Mouse (Mus musculus): ENCODE results near the gene Samd4.
A peak's percentile ranks its signal among the peaks of the same experiment; 100 is the strongest.

Gene Samd4

DNA sequence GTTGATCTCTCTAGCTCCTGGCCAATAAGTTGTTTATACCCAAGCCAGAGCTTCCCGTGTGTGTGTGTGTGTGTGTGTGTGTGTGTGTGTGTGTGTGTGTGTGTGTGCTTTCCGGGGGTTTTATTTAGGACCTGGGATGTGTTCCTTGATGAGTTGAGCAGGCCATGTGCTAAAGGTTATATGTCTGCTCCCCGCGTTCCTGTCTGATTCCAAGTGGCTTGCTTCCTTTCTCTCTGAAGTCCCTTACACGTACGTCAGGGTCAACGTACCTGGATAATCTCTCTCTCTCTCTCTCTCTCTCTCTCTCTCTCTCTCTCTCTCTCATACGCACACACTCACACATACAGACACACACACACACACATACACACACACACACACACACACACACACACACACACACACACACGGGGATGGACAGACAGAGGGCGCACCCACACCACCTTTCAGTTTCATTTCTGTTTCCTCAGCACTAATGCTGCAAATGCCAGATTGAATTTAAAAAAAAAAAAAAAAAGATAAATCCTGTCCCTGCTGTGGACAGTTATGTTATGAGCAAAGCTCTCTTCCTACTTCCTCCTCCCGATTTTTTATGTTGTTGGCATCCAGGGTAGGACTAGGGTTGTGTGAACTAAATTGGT is 117.6 kb downstream of the Samd4 start:
- no peak for DNase-seq (ENCODE audit: low spot score)

DNA sequence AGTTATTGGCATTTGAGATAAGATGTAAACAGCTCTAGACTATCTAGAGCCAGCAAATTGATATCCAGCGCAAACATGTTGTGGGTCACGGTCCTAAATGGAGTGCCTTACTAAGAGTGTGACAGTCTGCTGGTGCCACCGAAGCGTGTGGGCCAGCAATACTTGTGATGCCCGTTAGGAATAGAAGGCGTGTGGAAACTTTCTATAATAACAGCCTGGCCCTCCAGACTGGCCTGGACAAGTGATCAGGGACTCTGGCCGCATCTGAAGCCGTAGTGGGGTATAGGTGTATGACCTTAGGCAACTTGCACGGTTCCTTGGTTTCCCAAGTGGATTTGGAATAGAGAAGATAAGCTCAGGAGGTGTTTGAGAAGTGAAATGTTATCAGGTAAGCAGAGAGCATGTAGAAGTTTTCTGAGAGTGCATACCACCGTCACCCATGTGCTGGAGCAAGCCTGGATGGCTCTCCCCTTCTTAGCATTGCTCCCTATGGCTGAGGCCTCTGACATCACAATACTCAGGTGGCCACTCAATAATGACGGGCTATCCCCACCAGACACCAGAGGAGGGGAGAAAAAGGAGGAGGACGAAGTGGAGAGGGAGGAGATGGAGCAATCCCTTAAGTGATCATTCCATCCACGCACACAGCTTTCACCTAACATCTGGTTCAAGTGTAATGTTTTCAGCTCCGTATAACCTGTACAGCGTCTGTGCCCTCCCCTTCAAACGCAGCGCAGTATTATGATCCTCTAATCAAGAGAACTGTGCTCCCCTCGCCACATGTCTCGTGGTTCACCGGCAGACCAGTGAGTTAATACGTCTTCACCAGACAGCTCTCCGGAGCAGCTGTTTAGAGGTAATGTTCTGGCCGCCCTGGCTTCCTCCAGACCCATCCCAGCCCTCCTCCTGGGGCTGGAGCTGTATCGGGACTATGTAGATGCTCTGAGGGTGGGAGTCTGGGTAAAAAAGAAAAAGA is 118.4 kb downstream of the Samd4 start:
- DNase-seq (ENCODE audit: low spot score) = peak; percentile 28

DNA sequence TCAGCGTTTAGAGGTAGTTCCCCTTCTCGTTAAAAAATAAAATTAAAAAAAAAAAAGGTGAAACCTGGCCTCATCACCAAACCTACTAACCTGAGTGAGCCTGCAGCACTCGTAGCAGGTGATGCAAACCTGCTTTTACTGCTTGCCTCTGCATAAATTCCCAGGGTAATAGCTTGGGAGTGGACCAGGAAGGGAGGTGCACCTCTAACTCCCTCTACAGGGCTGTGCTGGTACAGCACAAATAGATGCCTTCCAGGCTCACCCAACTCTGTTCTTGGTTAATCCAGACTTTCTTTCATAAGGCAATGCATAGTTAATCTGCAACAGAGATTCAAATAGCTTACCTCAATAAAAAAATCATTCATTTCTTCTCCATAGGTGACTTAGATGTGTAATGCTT is 121.5 kb downstream of the Samd4 start:
- peak; percentile 46 for DNase-seq (ENCODE audit: low spot score)

DNA sequence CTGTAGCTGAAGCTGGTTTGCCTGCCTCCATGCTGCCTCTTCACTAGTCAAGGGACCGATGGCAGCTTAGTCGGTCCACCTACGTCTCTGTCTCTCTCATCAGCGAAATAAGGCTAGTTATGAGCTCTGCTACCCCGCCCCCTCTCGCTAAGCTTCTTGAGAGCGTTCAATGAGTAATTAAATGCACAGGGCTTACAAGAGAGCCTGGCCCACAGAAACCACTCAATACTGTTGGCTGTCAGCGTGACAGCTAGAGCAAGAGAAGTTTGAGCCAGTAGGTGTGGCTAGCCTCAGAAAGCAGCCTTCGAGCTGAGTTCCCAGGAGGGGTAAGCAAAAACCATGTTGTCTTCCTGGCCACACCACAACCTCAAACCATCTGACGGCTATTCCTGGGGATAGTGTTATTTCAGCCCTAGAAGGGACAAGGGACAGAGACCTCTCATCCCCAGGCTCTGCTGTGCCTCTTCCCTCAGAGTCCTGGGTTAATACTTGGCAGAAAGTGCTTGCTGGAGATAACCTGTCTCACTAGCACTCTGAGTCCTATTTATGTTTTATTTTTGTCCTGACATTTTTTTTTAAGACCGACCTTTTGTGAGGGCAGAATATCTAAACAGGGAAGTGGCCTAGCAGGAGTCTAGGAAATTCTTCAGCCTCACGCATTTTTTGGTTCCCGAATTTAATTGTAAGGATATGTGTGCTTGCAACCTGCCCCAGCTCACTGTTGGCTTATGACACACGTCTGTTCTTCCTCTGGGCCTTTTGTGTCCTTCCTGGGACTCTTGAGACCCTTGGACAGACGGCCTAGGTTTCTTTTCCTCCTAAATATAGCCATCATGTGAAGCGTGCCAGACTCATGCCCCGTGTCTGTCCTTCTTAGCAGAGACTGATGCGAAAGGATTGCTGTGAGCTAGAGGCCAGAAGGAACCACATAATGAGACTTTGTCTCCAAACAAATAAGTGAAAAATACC is 128.8 kb downstream of the Samd4 start:
- peak; percentile 38 for DNase-seq (ENCODE audit: low spot score)

DNA sequence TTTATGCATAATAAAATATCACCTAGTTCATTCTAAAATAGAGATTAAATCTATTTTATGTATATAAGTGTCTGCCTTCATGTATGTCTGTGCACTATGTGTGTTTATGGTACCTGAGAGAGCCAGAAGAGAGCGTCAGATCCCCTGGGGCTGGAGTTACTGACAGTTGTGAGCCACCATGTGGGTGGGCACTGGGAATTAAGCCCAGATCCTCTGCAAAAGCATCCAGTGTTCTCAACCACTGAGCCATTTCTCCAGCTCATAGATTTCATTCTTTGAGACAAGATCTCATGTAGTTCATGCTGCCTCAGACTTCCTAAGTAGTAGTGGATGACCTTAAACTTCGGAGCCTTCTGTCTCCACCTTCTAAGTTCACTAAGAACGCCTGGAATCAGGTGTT is 133.0 kb downstream of the Samd4 start:
- DNase-seq (ENCODE audit: low spot score) = no peak

DNA sequence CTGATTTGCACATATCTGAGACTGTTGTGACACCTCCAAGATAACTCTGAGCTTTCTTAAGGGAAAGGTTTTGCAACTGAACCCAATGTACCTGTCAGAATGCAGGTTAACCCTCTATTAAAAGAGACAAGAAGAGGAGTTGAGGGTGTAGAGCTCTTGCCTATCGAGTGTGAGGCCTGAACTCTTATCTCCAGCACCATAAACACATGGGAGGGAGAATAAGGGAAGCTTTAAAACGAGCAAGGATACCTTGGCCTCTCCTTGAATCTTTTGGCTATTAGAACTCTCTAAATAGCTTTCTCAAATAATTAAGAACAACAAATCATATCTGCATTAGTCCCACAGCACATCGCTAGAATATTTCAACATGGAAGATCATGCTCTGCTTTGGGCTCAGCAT is 135.0 kb downstream of the Samd4 start:
- DNase-seq (ENCODE audit: low spot score) = no peak

DNA sequence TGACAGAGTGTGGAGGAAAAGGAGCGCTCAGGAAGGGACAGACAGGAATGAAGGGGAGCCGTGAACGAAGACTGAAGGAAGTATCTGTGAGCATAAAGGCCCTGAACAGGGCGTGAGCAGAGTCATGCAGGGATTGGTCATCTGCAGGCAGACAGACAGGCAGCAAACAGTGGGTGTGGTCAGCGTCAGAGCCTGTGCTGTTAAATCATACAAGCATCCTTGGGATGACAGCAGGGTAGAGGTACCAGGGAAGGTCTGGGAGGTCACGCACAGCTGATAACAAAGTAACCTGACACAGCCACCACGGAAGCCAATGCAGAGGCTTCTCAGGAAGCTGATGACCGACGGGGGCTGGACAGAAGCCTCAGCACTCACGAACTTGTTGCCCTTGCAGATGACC is 138.2 kb downstream of the Samd4 start:
- no peak for DNase-seq (ENCODE audit: low spot score)

DNA sequence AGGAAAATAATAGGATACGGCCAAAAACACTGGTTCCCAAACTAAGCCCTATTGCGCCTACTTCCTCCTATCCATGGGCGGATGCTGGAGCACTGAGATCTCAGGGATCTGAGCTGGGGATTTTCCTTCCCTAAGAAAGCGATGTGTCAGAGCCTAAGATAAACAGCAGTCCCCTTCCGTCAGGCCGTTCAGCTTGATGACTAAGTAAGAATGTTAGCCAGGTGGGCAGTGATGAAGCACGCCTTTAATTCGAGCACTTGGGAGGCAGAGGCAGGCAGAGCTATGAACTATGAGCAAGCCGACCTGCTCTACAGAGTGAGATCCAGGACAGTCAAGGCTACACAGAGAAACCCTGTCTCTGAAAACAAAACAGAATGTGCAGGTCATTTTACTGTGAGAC is 140.9 kb downstream of the Samd4 start:
- DNase-seq (ENCODE audit: low spot score) = no peak

DNA sequence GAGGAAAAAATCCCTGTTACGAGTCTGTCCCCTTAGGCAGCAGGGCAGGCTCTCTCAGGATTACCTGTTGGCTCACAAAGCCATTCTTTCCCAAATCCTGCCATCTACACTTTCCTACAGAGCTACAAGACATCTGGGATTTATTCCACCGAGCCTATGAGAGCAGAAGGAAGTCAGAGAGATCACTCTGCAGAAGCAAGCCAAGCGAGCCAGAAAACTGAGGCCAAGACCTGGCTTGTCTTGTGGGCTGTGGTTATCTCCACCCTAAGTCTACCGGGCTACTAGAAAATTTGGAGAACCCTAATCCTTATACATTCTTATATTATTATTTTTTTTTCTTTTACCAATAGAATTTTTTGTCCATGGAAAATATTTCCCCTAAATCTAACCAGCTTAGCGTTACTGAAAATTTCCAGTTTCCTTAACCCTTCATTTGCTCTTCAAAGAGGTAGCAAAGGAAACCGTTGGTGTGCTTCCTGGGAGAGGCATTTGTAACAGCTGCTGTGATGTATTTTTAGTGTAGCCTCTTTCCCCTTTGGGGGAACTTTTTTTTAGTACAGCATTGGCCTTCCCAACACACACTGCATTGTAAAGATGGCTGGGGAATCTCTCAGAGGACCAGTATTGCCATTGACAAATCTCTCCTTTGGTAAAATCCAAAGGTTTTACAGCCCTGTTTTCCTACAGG is 144.9 kb downstream of the Samd4 start:
- no peak for DNase-seq (ENCODE audit: low spot score)

DNA sequence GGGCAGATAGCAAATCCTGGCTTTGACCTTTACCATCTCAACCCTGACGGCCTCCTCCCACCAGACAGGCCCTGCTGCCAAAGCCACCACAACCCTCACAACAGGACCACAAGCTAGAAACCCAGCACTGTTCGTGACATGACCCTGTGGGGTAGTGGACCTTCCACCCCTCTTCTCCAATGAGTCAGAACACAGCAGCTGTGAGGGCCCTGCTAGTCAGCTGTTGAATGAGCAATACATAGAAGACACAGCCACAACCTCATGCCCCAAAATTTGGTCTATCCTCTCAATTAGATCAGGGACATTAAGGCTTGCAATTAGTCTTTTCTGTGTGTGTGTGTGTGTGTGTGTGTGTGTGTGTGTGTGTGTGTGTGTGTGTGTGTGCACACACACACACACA is 148.9 kb downstream of the Samd4 start:
- DNase-seq (ENCODE audit: low spot score) = no peak

DNA sequence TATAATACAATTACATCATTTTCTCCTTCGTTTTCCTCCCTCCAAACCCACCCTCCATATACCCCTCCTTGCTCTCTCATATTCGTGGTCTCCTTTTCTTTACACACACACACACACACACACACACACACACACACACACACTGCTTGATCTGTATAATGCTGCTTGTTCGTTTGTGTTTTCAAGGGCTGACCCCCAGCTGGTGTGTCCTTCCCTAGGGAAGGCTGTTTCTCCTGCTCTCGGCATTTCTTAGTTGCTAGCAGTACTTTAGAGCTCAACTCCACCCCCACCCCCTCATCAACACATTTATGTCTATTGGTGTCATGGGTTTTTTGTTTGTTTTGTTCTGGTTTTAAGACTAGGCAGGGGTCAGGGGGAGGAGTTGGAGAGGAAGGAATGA is 149.5 kb downstream of the Samd4 start:
- peak; percentile 17 for DNase-seq (ENCODE audit: low spot score)

DNA sequence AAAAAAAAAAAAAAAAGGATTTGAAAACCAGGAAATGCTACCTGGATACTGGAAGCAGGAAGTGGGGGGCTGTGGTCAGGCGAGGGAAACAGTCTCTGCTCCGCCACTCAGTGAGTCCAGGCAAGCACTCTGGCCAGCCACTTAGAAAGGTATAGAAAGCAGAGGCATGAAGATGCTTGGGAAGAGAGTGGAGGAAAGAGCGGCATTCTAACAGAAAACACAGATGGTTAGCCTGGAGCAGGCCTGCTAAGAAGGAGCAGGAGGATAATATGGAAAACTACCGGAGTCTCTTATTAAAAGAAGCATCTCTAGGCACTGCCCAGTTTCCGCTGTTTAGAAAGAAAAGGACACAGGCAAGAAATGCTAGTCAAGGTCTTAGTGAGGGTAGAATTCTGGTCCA is 150.8 kb downstream of the Samd4 start:
- DNase-seq (ENCODE audit: low spot score) = no peak

DNA sequence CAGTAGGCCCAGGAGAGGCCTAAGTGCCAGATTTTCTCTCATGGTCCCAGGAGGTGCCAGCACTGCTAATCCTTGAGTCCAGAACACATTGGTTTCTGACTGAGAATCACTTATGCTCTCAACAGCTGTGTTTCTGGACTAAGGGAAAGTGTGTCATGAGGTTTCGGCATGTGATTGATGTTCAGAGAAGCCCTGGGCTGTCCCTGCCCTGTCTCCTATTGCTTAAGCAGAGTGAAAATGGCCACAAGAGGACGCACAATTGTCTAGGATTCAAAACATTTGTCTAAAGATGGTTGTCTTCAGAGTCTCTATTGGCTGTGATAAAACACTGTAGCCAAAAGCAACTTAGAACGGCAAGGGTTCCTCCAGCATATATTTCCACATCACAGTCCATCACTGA is 159.0 kb downstream of the Samd4 start:
- DNase-seq (ENCODE audit: low spot score) = no peak

DNA sequence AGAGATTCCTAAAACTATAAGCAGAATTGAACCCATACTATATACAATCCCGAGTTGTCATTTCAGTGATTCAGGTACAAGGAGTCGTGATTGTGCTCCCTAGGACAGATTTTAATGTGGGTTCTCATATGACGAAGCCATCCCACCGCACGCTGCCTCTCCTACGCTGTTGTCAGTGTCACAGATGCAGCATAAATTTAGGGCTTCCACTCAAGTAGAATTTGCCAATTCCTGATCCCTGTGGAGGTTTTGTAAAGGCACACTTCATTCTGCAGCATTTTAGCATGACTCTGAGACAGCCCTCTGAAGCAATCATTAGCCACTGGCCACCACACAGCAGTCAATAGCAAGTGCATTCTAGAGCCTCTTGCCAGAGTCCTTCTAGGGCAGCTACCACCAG is 166.4 kb downstream of the Samd4 start:
- no peak for DNase-seq (ENCODE audit: low spot score)

DNA sequence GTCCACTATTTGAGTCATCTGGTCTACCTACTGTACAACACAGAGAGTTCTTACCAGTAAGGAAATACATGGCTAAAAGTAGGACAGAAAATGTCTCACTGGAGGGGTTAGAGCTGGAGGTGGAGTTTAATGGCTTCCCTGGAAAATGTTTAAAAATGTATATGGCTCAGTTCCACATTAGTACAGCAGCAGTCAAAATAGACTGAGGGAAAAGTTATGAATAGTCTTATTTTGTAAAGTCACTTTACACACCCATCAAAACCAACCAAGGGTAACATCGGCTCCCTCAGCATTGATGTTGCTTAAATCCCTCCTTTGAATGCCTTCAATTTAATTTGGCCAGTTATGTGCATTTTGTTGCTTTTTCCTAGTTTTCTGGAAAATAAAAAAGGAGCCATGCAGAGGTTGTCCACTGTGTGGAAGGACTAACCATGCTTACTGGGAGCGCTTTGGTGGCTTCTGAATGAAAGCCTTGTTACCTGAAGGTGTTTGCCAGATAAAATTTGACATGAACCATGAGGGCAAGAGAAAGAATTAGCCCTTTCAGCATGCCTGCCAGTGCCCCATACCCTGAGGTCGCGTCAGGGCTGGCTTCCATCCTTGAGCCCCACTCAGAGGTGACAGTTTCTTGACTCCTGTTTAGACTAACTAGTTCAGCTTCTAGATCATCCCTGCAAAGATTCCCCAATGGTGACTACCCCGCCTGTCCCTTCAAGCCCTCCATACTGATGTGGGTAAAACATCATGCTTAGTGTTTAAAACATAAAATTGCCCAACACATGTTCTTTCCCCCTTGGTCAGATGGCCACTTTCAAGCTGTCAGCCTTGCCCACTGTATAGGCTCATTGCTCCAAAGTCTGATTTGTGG is 169.3 kb downstream of the Samd4 start:
- DNase-seq (ENCODE audit: low spot score) = no peak

DNA sequence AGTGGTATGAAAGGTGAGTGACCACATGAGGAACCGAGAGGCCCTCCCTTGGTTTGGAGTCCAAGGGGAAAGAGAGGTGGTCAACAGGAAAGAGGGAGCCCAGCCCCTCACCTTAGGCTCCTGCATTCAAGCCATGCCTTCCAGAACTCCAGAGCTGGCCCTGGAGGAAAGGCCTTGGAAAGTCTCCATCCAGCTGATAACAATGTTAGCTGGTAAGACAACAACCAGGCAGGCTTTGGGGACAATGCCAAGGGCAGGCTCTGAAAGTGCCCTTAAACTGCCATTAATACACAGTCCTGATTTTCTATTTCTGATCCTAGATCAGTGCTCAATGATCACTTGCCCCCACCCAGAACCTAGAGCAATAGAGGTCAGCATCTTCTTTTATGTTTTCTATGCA is 170.4 kb downstream of the Samd4 start:
- DNase-seq (ENCODE audit: low spot score) = no peak

DNA sequence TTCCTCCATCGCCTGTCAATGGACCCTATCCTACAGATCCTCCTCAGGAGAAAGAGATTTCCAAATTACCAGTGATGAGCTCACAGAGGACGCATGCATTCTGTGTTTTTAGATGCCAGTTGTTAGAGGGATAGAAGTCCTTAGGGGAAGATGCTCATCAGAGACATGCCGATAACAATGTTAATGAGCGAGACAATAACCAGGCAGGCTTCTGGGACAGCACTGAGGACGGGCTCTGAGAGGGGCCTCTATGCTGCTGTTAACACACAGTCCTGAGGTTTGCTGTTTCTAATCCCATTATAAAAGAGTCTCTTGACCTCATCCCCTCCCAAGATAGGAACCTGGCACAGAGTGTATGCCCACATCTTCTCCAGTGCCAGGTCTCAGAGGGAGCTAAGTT is 171.2 kb downstream of the Samd4 start:
- no peak for DNase-seq (ENCODE audit: low spot score)

DNA sequence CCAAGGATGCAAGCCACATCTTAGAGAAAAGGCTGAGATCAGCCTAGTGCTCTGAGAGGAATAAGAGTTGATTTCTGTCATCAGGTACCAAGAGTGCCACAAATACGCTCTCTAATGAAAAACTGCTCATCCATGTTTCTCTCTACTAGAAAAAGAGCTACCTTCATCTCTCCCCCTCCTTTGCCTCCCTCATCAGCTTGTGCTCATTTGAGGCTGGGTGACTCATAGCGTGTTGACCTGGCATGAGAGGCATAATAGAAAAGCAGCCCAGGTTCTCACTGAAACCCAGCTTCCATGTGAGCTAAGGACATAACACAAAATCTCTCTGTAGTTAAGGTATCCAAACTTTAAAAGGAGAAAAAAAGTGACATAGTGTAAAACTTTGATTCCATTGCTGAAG is 176.3 kb downstream of the Samd4 start:
- DNase-seq (ENCODE audit: low spot score) = no peak

DNA sequence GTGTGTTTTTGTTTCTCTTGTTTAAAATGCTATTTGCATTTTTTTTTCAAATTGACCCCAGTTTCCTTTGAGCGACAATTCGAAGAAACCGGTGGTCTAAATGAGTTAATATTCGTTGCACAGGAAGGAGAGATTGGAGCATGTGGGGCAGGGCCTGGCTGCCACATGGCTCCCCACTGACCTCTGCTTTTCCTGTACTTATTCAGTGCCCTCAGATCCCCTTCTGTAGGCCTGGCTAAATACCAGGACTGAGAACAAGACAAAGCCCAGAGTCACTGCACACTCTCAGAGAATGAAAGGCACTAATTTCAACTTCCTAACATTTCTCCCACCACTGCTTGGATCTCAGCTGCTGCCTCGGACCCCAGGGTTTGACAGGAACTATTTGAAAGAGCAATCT is 182.4 kb downstream of the Samd4 start:
- DNase-seq (ENCODE audit: low spot score) = peak; percentile 28

DNA sequence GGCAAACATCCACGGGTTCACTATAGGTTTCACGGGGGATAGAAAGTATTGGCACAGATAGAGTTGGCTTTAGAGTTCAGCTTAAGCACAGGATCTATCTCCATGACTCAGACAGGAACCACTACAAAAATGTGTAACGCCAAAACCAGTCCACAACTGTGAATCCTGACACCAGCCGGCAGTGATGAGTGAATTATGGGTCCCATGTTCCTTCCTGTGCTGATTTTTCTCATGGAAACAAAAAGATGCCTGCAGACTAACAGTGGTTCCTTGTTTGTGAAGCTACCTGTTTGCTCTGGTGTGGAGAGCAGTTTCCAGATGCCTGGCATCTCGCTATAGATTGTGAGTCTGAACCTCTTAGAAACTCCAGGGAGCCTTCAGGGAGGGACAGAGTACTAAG is 184.2 kb downstream of the Samd4 start:
- DNase-seq (ENCODE audit: low spot score) = no peak

All from embryo, embryonic 10.5 days (tissue).